Mouse (Mus musculus) hindbrain, embryonic 10.5 days (tissue): ENCODE measurements around the gene Tradd. TPM values are rescaled to one million over a fixed set of nuclear protein-coding genes. Genes with fewer than 3 reads are reported as not detected.
"Not testable (repeated sequence)": the region's sequence is repeated elsewhere in the genome, so short reads cannot be mapped to it uniquely, and the experiment has no call there.

Experiments
- DNase-seq: peaks from one replicate; pipeline ENCODE4 v3.0.0-alpha.2; 2017; ENCODE audit warnings: low spot score
- H3K27ac ChIP-seq: fragments of 300-500 bp; sonication (generic); 2 replicates; pipeline ENCODE4 v1.5.1; 2016; ENCODE audit warnings: mild to moderate bottlenecking, moderate library complexity
- H3K27me3 ChIP-seq: fragments of 300-500 bp; sonication (generic); 2 replicates; pipeline ENCODE4 v1.6.1; 2016; ENCODE audit warnings: mild to moderate bottlenecking; ENCODE audit not compliant: poor library complexity, insufficient read depth, severe bottlenecking
- H3K36me3 ChIP-seq: fragments of 300-500 bp; sonication (generic); 2 replicates; pipeline ENCODE4 v1.6.1; 2016; ENCODE audit warnings: mild to moderate bottlenecking, moderate library complexity
- H3K4me1 ChIP-seq: fragments of 300-500 bp; sonication (generic); replicated peaks from 2 replicates; pipeline ENCODE4 v1.6.1; 2016; ENCODE audit warnings: mild to moderate bottlenecking
- H3K4me3 ChIP-seq: fragments of 300-500 bp; sonication (generic); 2 replicates; pipeline ENCODE4 v1.5.1; 2016; ENCODE audit warnings: mild to moderate bottlenecking, moderate library complexity
- H3K9me3 ChIP-seq: fragments of 300-500 bp; sonication (generic); 2 replicates; pipeline ENCODE4 v1.6.1; 2016; ENCODE audit warnings: mild to moderate bottlenecking, moderate library complexity
- WGBS: fragments of 180-500 bp; shearing (Covaris S2); methylation state at CpG from one replicate; pipeline ENCODE4 v1.1.7; 2016; 5-methylcytosine and 5-hydroxymethylcytosine counted together
- polyA plus RNA-seq: library from polyadenylated mRNA; unstranded; fragments of >200 nt; fragmentation: Nextera tagmentation; extraction: Ambion mirVana; gene quantifications from 2 replicates; pipeline ENCODE4 v1.2.1, GENCODE M21; 2016

The Tradd gene
- polyA plus RNA-seq, 1 experiment from 2014 or later: 16.3 TPM

DNA sequence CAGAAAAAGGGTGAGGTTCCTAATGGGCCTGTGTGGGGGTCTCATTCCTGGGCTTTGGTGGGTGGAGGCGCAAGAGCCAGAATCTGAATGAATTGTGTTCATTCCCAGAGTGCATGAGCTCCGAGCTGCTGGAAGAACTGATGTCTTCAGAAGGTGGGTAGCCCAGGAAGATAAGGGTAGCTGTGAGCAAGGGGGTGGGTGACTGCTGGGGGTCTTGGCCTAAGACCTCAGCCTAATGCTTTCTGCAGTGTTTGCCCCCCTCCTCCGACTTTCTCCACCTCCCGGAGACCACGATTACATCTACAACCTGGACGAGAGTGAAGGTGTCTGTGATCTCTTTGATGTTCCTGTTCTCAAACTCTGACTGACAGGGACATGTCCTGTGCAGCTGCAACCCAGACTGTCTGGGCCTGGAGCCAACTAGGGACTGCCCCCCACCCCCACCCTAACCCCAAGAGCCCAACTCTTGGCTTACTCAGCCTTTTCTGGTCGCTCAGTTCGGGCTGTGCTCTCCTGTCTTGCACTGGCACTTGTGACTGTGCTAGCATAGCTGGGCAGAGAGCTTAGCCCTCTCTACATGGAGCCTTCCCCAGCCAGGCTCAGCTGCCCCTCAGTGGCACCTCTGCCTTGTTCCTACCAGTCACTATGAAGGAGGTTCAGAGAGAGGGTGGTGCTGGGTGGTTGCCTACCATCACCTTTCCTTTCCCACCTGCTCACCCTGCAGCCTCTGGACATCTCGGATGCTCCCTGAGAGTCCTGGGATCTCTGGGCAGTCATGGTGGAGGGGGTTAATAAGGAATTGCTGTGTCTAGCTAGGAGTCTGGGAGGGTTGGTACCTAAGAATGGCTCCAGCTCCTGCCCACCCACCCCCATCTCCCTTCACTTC, 40.2 kb upstream of the Tradd start:
- H3K27ac ChIP-seq: no peak overlapping the region
- no peaks in the 10 kb centered on the region for H3K27me3 ChIP-seq
- peaks cover 88% of the 10 kb centered on the region for H3K36me3 ChIP-seq
- peaks cover 25% of the 10 kb centered on the region for H3K4me1 ChIP-seq
- 83% methylated on average over 9 of the region's 9 CpGs for WGBS
- no peaks in the 10 kb centered on the region for H3K9me3 ChIP-seq
- DNase-seq: no peak
- H3K4me3 ChIP-seq: no peak overlapping the region

DNA sequence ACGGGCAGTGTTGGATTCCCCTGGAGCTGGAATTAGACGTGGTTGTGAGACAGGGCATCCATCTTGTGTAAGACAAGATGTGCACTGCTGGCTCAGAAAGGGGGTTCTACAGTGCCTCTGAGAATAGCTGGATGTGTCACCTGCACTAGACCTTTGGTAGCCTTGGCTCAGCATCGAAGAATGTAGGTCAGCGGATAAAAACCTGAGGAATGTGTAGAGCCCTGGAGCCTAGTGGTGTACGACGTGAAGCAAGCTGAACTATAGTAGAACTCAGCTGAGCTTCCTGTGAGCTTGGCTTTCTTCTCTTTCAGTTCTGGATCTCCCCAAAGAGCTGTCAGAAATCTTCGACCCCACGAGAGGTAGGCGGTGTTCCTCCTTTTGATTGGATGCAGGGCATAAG, 39.5 kb upstream of the Tradd start:
- Histone ChIP-seq H3K9me3 (no peaks in the 10 kb centered on the region), H3K4me1 (peaks cover 28% of the 10 kb centered on the region), H3K27me3 (no peaks in the 10 kb centered on the region), H3K36me3 (peaks cover 86% of the 10 kb centered on the region), H3K27ac (no peak overlapping the region), H3K4me3 (no peak overlapping the region)
- WGBS: 91% methylated on average over 9 of the region's 9 CpGs
- DNase-seq: no peak

DNA sequence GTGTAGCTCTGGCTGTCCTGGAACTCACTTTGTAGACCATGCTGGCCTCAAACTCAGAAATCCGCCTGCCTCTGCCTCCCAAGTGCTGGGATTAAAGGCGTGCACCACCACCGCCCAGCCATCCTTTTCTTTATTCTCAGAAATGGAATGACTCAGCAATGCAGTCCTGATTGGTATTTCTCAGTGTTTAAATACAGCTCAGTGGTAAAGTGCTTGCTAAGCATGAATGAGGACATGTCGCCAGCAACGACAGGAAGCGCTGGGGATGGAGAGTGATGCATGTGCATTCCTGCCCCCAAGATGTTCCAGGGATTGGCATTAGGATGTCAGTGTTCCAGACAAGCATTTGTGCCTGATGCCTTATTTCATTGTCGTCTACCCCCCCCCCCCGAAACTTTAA, 39.0 kb upstream of the Tradd start:
- peaks cover 86% of the 10 kb centered on the region for H3K36me3 ChIP-seq
- 88% methylated on average over 8 of the region's 8 CpGs for WGBS
- H3K27me3 ChIP-seq: no peaks in the 10 kb centered on the region
- H3K4me3 ChIP-seq: no peak overlapping the region
- H3K27ac ChIP-seq: no peak overlapping the region
- no peak for DNase-seq
- peaks cover 33% of the 10 kb centered on the region for H3K4me1 ChIP-seq
- no peaks in the 10 kb centered on the region for H3K9me3 ChIP-seq

DNA sequence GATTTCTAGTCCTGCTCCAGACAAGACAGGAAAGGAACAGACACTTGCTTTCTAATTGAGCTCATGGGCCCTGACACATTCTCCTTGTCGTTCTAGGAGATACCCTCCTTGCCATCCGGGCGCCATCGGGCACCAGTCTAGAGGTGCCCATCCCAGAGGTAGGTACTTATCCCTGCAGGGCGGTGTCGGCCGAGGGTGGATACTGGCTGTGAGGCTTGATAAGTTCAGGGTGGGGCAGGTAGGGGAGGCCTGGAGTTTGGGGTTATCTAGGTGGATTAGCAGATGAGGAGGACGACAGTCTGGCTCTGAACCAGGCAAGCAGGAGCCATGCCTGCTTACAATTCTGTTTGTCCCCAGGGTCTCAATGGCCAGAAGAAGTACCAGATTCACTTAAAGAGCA, 35.6 kb upstream of the Tradd start:
- 97% methylated on average over 8 of the region's 8 CpGs for WGBS
- no peak for DNase-seq
- no peak overlapping the region for H3K27ac ChIP-seq
- H3K36me3 ChIP-seq: peaks cover 66% of the 10 kb centered on the region
- H3K4me1 ChIP-seq: peaks cover 32% of the 10 kb centered on the region
- no peak overlapping the region for H3K4me3 ChIP-seq
- no peaks in the 10 kb centered on the region for H3K9me3 ChIP-seq
- H3K27me3 ChIP-seq: 0 out of 2 replicates have a peak, but pooled peaks cover 6% of the 10 kb centered on the region

DNA sequence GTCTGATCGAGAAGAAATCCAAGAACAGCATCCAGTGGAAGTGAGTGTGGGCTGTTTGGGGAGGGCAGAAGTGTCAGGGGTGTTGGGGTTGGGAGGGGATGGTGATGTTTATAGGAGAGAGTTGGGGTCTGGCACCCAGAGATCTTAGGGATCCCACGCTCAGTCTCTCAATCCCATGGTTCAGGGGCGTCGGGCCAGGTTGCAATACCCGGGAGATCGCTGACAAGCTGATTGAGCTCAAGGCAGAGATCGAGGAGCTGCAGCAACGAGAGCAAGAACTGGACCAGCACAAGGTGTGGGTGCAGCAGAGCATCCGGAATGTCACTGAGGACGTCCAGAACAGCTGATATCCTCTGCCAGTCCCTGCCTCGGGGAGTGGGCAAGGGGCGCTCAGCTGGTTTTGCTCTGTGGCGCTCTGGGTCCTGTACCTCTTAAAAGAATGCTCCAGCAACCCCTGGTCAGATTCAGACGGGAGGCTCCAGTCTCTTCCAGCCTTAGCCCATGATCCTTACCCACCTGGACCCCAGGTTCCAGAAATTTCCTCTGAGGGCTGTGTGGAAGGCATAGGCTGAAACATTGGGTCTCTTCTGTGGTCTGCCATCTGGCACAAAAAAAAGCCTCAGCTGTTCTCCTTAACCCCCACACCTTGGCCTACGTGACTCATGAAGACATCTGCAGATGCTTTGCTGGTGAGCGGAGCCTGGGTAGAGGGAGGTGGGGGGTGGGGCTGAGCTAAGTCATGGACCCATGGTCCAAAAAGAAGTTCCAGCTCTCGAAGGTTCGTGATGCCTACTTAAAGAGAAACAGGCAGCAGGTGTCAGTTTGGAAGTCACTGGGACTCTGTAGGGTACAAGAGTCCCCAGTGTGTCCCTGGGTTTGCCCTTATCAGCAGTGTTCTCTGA, 34.2 kb upstream of the Tradd start:
- Histone ChIP-seq H3K27ac (peak overlapping the region; percentile 90), H3K4me1 (peaks cover 27% of the 10 kb centered on the region), H3K36me3 (peaks cover 52% of the 10 kb centered on the region), H3K4me3 (peak overlapping the region; percentile 82), H3K27me3 (peaks cover 8% of the 10 kb centered on the region), H3K9me3 (no peaks in the 10 kb centered on the region)
- WGBS: 66% methylated on average over 18 of the region's 18 CpGs
- no peak for DNase-seq

DNA sequence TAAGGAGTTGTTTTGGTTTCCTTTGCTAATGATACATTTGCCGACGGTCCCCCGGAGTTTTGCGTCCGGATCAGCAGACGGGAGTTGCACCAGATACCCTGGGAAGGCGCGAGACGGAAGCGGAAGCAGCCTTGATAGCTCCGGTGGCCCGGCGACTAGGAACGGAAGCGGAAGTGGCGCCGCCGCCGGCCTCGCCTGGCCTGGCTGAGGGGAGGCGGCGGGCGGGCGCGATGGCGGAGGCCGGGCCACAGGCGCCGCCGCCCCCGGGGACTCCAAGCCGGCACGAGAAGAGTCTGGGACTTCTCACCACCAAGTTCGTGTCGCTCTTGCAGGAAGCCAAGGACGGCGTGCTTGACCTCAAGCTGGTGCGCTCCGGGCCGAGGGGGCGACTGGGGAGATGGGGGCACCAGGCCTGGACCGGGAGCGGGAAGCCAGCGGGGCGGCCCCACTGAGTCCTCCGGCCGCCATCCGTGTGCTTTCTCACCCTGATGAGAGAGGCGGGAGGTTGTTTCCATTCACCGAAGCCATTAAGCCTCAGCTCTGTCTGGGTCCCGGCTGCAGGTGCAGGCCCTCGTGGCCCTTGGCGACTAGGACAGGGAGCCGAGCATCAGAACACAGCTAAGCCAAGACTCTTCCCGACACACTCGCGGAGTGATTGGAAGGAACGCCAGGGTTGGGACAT, 33.2 kb upstream of the Tradd start, which contains the start of gene E2f4:
Gene E2f4 (plus strand): TSS at position 153 of the 682 bp plus-strand sequence.
- peaks cover 43% of the 10 kb centered on the region for H3K36me3 ChIP-seq
- peak within 1 kb of the TSS; percentile 90 for H3K27ac ChIP-seq
- whole genome bisulfite sequencing: under 1% methylated on average over 58 of the region's 58 CpGs
- H3K4me1 ChIP-seq: peaks cover 29% of the 10 kb centered on the region
- H3K4me3 ChIP-seq: peak within 1 kb of the TSS; percentile 82
- H3K27me3 ChIP-seq: peaks cover 17% of the 10 kb centered on the region
- no peaks in the 10 kb centered on the region for H3K9me3 ChIP-seq
- DNase-seq: peak; percentile 94

DNA sequence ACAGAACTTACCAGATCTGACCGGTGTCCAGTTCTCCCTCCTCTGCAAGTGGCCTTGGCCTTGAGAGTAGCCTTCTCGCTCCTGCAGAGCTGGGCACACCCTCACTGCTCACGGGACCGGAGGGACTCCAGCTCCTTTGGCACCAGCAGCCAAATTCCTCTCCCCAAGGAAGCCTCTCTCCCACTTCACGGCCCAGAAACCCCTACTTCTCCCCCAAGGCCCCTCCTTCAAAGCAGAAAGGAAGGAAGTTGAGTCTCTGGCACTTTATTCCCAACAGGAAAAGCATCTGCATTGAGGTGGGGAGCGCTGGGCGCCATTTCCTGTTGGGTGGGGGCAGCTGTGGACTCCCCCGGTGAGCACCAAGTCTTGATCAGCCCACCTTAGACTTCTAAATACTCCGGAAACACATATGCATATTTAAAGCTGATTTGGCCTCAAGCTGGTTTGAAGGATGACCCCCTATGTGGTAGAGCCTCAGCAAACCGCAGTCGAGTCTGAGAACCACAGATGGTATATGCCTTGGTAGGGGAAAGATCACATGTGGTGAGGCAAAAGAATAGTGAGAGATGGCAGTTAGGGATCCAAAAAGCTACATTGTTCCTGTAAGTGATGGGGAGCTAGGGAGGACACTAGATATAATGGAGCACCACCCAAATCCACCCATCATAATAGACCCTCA, 31.6 kb upstream of the Tradd start, which contains the start of gene Exoc3l:
Gene Exoc3l (minus strand): TSS at position 207 of the 679 bp plus-strand sequence.
- Histone ChIP-seq H3K4me3 (peak within 1 kb of the TSS; percentile 82), H3K4me1 (peaks cover 30% of the 10 kb centered on the region), H3K9me3 (no peaks in the 10 kb centered on the region), H3K36me3 (peaks cover 27% of the 10 kb centered on the region), H3K27ac (peak within 1 kb of the TSS; percentile 90), H3K27me3 (peaks cover 22% of the 10 kb centered on the region)
- DNase-seq: no peak
- 68% methylated on average over 11 of the region's 11 CpGs for WGBS

DNA sequence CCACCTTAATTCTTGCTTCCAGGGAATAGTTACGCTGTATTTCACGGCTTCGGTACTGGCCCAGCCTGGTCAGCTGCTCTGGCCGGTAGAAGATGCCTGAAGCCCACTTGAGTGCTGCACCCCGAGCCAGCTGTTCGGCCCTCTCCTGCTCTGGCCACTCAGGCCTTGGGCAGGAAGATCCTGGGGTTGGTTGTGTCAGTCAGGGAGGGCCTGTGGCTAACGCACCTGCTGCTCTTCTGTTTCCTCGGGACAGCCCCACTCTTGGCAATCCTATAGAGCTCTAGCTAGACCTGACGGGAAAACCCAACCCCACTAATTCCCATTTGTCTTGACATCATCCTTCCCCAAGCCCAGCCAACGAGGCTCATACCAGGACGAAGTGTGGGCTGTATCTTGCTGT, 30.8 kb upstream of the Tradd start:
- DNase-seq: no peak
- H3K36me3 ChIP-seq: peaks cover 19% of the 10 kb centered on the region
- no peaks in the 10 kb centered on the region for H3K9me3 ChIP-seq
- no peak overlapping the region for H3K27ac ChIP-seq
- peaks cover 30% of the 10 kb centered on the region for H3K27me3 ChIP-seq
- 76% methylated on average over 11 of the region's 11 CpGs for WGBS
- peaks cover 37% of the 10 kb centered on the region for H3K4me1 ChIP-seq
- peak overlapping the region; percentile 20; the same call in 1 of the 2 replicates for H3K4me3 ChIP-seq

DNA sequence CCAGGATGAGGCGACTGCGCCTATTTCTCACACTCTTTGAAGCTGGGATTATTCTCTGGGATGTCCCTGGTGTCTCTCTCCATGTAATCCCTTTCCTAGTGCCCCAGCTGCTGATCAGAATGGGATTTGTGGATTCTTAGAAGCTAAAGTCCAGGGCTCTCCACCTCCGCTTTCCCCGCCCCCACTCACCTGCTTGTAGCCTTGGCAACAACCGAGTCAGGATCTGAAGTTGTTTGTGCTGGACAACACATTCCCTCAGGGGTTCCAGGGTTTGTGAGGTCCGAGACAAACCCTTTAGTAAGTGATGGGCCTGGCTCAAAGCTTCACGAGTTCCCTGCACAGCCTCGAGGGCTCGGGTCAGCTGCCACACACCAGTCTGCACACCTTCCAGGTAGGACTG, 30.4 kb upstream of the Tradd start:
- Histone ChIP-seq H3K4me3 (no peak overlapping the region), H3K4me1 (peaks cover 39% of the 10 kb centered on the region), H3K27me3 (peaks cover 34% of the 10 kb centered on the region), H3K9me3 (no peaks in the 10 kb centered on the region), H3K36me3 (peaks cover 14% of the 10 kb centered on the region), H3K27ac (no peak overlapping the region)
- DNase-seq: no peak
- 72% methylated on average over 9 of the region's 9 CpGs for WGBS

DNA sequence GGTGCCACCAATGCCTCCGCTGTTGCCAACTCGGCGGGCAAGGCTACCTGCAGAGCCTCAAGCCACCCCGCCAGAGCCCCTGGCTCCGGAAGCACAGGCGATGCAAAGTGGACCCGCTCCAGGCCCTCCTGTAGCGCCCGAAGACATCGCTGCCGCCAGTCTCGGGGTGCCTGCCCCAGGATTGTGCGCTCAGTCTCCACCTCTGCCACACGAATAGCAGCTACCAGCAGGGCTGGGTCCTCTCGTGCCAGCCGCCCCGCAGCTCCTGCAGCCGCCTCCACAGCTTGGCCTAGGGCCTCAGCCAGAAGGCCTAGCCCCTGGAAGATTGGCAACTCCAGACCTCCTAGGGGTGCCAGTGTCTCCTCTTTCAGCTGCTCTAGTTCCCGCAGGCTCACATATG, 29.0 kb upstream of the Tradd start:
- H3K36me3 ChIP-seq: peaks cover 2% of the 10 kb centered on the region
- 67% methylated on average over 19 of the region's 19 CpGs for WGBS
- peaks cover 36% of the 10 kb centered on the region for H3K27me3 ChIP-seq
- no peaks in the 10 kb centered on the region for H3K9me3 ChIP-seq
- peaks cover 44% of the 10 kb centered on the region for H3K4me1 ChIP-seq
- DNase-seq: no peak
- no peak overlapping the region for H3K4me3 ChIP-seq
- no peak overlapping the region for H3K27ac ChIP-seq

DNA sequence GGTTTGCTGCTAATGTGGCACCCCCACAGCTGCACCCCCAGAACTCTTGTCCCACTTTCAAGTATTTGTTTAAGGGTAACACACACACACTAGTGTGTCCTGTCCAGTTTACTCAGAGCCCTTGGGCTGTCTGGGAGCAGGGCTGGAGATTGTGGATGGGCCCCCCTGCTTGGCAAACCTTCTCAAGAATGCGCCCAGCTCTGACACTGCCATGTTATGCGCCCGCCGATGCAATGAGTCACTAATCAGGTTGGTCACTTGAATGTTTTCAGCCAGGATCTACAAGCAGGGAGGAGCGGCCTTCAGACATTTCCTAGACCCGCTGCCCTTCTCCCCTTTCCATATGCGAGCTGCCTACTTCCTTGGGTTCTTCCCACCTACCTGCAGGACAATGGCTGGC, 28.1 kb upstream of the Tradd start:
- no peaks in the 10 kb centered on the region for H3K9me3 ChIP-seq
- WGBS: 84% methylated on average over 7 of the region's 7 CpGs
- peaks cover 36% of the 10 kb centered on the region for H3K27me3 ChIP-seq
- no peak for DNase-seq
- H3K27ac ChIP-seq: no peak overlapping the region
- H3K4me3 ChIP-seq: no peak overlapping the region
- no peaks in the 10 kb centered on the region for H3K36me3 ChIP-seq
- H3K4me1 ChIP-seq: peaks cover 47% of the 10 kb centered on the region

DNA sequence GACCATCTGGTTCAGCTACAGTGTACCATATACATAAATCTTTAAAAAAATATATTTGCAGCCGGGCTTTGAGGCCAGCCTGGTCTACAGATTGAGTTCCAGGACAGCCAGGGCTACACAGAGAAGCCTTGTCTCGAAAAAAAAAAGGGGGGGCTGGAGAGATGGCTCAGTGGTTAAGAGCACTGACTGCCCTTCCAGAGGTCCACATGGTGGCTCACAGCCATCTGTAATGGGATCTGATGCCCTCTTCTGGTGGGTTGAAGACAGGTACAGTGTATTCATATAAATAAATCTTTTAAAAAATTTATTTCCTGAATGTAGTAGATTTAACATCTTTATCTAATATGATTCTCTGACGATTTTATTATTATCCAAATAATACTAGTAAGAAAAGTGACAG, 27.4 kb upstream of the Tradd start:
- 72% methylated on average over 3 of the region's 3 CpGs for WGBS

More for the DNA sequence above, 27.4 kb upstream of the Tradd start:
- peaks cover 36% of the 10 kb centered on the region for H3K27me3 ChIP-seq
- H3K36me3 ChIP-seq, H3K27ac ChIP-seq, DNase-seq, H3K4me3 ChIP-seq, H3K9me3 ChIP-seq: not testable (repeated sequence)
- peaks cover 47% of the 10 kb centered on the region for H3K4me1 ChIP-seq
